Mouse (Mus musculus) liver, embryonic 14.5 days (tissue): ENCODE data around the gene Tent4a.

Source experiments
- CTCF ChIP-seq: IDR thresholded peaks from 2 replicates; pipeline ENCODE4 v1.5.1; 2016; ENCODE audit warnings: antibody characterized with exemption, low read depth, control low read depth
- EP300 ChIP-seq: IDR thresholded peaks from 2 replicates; pipeline ENCODE4 v1.6.1; 2016; ENCODE audit warnings: antibody characterized with exemption, low read depth

- no peak for TF ChIP-seq CTCF
- no peak for TF ChIP-seq EP300
Measured at GRCm38 (mm10) chr13:69563905-69564304, 29.5 kb upstream of the Tent4a start.
